Mouse (Mus musculus): ENCODE data around the gene Eif2b3.

DNA sequence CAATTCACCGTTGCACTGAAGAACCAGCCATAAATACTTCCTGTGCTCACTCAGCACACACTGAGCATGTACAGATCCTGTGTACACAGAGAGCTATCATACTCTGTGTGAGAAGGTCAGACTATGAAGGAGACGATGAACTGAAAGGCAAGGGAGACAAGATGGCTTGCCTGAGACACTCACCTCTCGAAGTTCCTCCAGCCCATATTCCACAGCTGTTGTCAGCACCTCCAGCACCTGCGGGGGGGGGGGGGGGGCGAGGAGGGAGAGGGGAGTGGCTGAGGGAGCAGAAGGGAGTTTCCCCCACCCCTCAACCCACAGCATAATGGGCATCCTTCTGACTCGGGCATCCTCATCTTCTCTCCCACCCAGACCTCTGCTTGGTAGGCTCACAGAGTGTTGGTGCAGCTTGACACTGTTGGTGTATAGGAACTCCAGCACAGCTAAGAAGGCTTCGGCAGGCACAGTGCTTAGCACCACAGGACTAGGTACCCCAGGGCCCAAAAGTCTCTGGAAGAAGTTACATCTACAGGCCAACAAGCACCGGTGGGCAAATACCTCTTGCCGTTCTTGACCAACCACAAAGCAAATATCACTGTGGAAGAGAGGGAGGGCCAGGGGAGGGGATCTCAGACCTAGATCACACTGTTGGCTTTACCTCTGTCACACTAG is 104.5 kb downstream of the Eif2b3 start:
- no peak for TF ChIP-seq CTCF (conservative IDR thresholded peaks at IDR 0.05; ENCODE audit: low read length)
- no peak for TF ChIP-seq NANOG (IDR thresholded peaks at IDR 0.05; ENCODE audit: borderline replicate concordance, low read length)
